Mouse (Mus musculus) forebrain, embryonic 15.5 days (tissue): Measurements from ENCODE around the gene Prkcd. TPM values are rescaled to one million over a fixed set of nuclear protein-coding genes. Genes with fewer than 3 reads are reported as not detected.

Experiments used
- ATAC-seq: fragments of 200-750 bp; cut with Nextera tagmentation; replicated peaks from 2 replicates; pipeline ENCODE4 v1.8.0; 2017; ENCODE audit warnings: mild to moderate bottlenecking, moderate TSS enrichment, moderate library complexity
- H3K27ac ChIP-seq: fragments of 300-500 bp; sonication (generic); replicated peaks from 2 replicates; pipeline ENCODE4 v1.5.1; 2015; ENCODE audit warnings: mild to moderate bottlenecking, inconsistent platforms
- H3K27me3 ChIP-seq: fragments of 300-500 bp; sonication (generic); 2 replicates; pipeline ENCODE4 v1.6.1; 2015; ENCODE audit warnings: inconsistent platforms
- H3K36me3 ChIP-seq: fragments of 300-500 bp; sonication (generic); 2 replicates; pipeline ENCODE4 v1.6.1; 2015; ENCODE audit warnings: mild to moderate bottlenecking, inconsistent platforms
- H3K4me1 ChIP-seq: fragments of 300-500 bp; sonication (generic); 2 replicates; pipeline ENCODE4 v1.6.1; 2015; ENCODE audit warnings: inconsistent platforms
- H3K4me2 ChIP-seq: fragments of 300-500 bp; sonication (generic); replicated peaks from 2 replicates; pipeline ENCODE4 v1.6.1; 2015; ENCODE audit warnings: mild to moderate bottlenecking, inconsistent platforms
- H3K4me3 ChIP-seq: fragments of 300-500 bp; sonication (generic); 2 replicates; pipeline ENCODE4 v1.5.1; 2015; ENCODE audit warnings: mild to moderate bottlenecking, inconsistent platforms
- H3K9ac ChIP-seq: fragments of 300-500 bp; sonication (generic); replicated peaks from 2 replicates; pipeline ENCODE4 v1.6.1; 2015; ENCODE audit warnings: mild to moderate bottlenecking, inconsistent platforms
- H3K9me3 ChIP-seq: fragments of 300-500 bp; sonication (generic); 2 replicates; pipeline ENCODE4 v1.6.1; 2016; ENCODE audit warnings: inconsistent platforms
- WGBS: fragments of 180-500 bp; shearing (Covaris S2); methylation state at CpG from one replicate; pipeline ENCODE4 v1.1.7; 2015; ENCODE audit warnings: mixed read lengths; 5-methylcytosine and 5-hydroxymethylcytosine counted together
- polyA plus RNA-seq: library from polyadenylated mRNA; unstranded; fragments of >200 nt; fragmentation: Nextera tagmentation; extraction: Ambion mirVana; gene quantifications from 2 replicates; pipeline ENCODE4 v1.2.1, GENCODE M21; 2015

The Prkcd gene
- polyA plus RNA-seq, 1 experiment from 2014 or later = 32.3 TPM

DNA sequence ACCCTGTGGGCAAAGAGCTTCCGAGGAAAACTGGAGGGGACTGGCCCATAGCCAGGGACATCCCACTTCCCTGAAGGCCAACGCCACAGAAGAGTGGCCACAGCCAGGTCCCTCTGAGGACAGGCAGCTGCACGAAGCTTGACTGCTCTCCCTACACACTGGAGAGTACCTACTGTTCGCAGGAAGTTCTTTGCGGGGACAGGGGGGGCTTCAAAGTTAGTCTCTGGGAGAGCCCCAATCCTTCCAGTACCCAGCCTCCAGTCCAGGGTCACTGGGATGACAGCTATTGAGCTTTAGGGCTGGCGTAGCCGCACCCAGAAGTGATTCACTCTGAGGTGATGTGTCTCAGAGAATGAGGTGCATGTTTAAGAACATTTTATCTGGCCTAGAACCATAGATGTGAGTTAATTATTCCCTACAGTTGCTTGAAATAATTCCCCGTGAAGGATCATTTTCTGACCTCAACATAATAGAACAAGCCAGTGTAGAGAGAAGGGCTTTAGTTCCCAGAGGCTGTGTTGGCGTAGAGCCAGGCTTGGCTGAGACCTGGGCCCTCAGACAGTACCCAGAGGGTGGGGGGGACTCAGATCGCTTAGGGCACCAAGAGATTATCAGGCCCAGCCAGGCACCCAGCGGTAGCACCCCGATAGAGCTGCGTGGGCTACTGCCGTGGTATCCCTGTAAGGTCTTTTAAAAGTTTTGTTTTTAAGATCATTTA is 64.4 kb downstream of the Prkcd start:
- Histone ChIP-seq H3K9ac (no peak overlapping the region), H3K9me3 (no peaks in the 10 kb centered on the region), H3K4me2 (no peak overlapping the region), H3K27me3 (no peaks in the 10 kb centered on the region), H3K27ac (peak overlapping the region; percentile 57), H3K4me3 (no peak overlapping the region), H3K4me1 (peaks cover 13% of the 10 kb centered on the region), H3K36me3 (peaks cover 51% of the 10 kb centered on the region)
- peak; percentile 70 for ATAC-seq
- 32% methylated on average over 14 of the region's 14 CpGs for WGBS

GRCm38 (mm10) chr14:30560803-30561389 is 65.1 kb downstream of the Prkcd start:
- H3K4me1 ChIP-seq = peaks cover 13% of the 10 kb centered on the region
- peak overlapping the region; percentile 57 for H3K27ac ChIP-seq
- no peak overlapping the region for H3K4me3 ChIP-seq
- H3K27me3 ChIP-seq = no peaks in the 10 kb centered on the region
- no peak overlapping the region for H3K4me2 ChIP-seq
- no peak overlapping the region for H3K9ac ChIP-seq
- WGBS = 86% methylated on average over 13 of the region's 13 CpGs
- H3K36me3 ChIP-seq = peaks cover 44% of the 10 kb centered on the region
- peak; percentile 15; the same call in 1 of the 2 replicates for ATAC-seq
- no peaks in the 10 kb centered on the region for H3K9me3 ChIP-seq

- peaks cover 13% of the 10 kb centered on the region for H3K4me1 ChIP-seq
- H3K9me3 ChIP-seq = no peaks in the 10 kb centered on the region
- no peak overlapping the region for H3K27ac ChIP-seq
- no peak overlapping the region for H3K9ac ChIP-seq
- 77% methylated on average over 17 of the region's 17 CpGs for WGBS
- H3K27me3 ChIP-seq = no peaks in the 10 kb centered on the region
- no peak overlapping the region for H3K4me3 ChIP-seq
- H3K4me2 ChIP-seq = no peak overlapping the region
- ATAC-seq = no peak
- H3K36me3 ChIP-seq = peaks cover 33% of the 10 kb centered on the region
Observed at GRCm38 (mm10) chr14:30559321-30559850, 66.6 kb downstream of the Prkcd start.

DNA sequence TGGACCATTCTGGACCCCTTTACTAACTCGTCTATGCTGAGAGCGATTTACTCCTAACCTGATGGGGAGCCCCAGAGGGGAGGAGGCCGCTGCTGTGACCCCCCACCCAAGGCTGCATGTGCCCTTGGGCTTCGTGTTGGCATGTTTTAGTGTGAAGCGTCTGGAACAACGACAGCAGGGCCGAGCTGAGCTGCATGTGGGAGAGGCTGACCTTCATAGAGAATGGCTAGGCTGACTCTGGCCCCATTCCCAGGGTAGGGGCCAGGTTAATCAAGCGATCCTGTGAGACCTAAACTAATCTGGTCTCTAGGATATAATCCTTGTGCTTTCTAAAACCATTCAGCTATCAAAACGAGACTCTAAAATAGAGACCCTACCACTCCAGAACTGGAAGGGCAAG is 68.3 kb downstream of the Prkcd start:
- Histone ChIP-seq H3K9ac (no peak overlapping the region), H3K27me3 (no peaks in the 10 kb centered on the region), H3K27ac (no peak overlapping the region), H3K4me1 (peaks cover 16% of the 10 kb centered on the region), H3K9me3 (no peaks in the 10 kb centered on the region), H3K4me3 (no peak overlapping the region), H3K36me3 (peaks cover 33% of the 10 kb centered on the region), H3K4me2 (no peak overlapping the region)
- WGBS = 75% methylated on average over 9 of the region's 9 CpGs
- ATAC-seq = no peak

DNA sequence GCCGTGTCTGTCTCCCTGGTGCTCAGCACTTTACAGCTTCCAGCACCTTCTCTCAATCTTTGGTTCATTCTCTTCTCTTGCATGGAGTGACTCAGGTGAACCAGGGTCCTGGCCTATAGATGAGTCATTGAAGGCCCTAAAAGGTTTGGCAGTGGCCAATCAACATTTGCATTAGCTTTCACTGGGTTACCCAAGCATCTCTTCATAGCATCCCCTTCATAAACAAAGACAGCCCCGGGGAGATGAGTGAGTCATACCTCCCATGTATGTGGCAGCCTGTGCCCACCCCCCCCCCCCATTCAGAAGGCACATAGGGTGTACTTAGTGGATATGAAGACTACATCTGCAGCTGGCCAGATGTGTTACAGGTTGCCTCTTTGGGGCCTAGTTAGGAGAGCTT is 69.4 kb downstream of the Prkcd start:
- no peak overlapping the region for H3K27ac ChIP-seq
- H3K9me3 ChIP-seq = no peaks in the 10 kb centered on the region
- H3K9ac ChIP-seq = no peak overlapping the region
- no peak for ATAC-seq
- H3K27me3 ChIP-seq = no peaks in the 10 kb centered on the region
- peaks cover 14% of the 10 kb centered on the region for H3K4me1 ChIP-seq
- no peak overlapping the region for H3K4me2 ChIP-seq
- 89% methylated on average over 2 of the region's 2 CpGs for WGBS
- peaks cover 30% of the 10 kb centered on the region for H3K36me3 ChIP-seq
- no peak overlapping the region for H3K4me3 ChIP-seq

- H3K9ac ChIP-seq = no peak overlapping the region
- H3K27me3 ChIP-seq = no peaks in the 10 kb centered on the region
- no peaks in the 10 kb centered on the region for H3K9me3 ChIP-seq
- no peak overlapping the region for H3K4me2 ChIP-seq
- H3K4me3 ChIP-seq = no peak overlapping the region
- H3K36me3 ChIP-seq = 0 out of 2 replicates have a peak, but pooled peaks cover 3% of the 10 kb centered on the region
- no peak for ATAC-seq
- H3K27ac ChIP-seq = no peak overlapping the region
- WGBS = 75% methylated on average over 4 of the region's 4 CpGs
- H3K4me1 ChIP-seq = peaks cover 25% of the 10 kb centered on the region
Observed at GRCm38 (mm10) chr14:30553185-30553584, 72.8 kb downstream of the Prkcd start.

DNA sequence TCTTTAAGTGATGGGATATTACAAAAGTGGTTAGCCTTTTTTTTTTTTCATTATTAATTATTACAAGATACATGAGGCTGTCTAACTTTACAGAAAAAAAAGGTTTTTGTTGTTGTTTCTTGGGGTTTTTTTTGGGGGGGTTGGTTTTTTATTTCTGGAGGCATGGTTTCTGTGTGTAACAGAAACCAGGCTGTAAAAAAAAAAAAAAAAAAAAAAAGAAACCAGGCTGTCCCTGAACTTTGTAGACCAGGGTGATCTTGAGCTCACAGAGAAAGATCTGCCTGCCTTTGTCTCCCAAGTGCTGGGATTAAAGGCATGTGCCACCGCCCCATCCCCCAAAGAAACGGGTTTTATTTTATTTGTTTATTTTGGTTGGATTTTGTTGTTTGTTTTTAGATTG is 74.0 kb downstream of the Prkcd start:
- no peak overlapping the region; the same call in 1 of the 2 replicates for H3K4me2 ChIP-seq

GRCm38 (mm10) chr14:30551509-30551908 is 74.5 kb downstream of the Prkcd start:
- Histone ChIP-seq H3K36me3 (0 out of 2 replicates have a peak, but pooled peaks cover 3% of the 10 kb centered on the region), H3K4me1 (peaks cover 29% of the 10 kb centered on the region), H3K27ac (no peak overlapping the region), H3K27me3 (no peaks in the 10 kb centered on the region), H3K9ac (0 out of 2 replicates have a peak overlapping the region, but pooled peaks have one; percentile 19), H3K9me3 (no peaks in the 10 kb centered on the region), H3K4me3 (peak overlapping the region; percentile 78), H3K4me2 (peak overlapping the region; percentile 67)
- WGBS = 35% methylated on average over 5 of the region's 5 CpGs
- no peak for ATAC-seq

More for the DNA sequence above, 74.0 kb downstream of the Prkcd start:
- H3K27ac ChIP-seq = no peak overlapping the region
- H3K27me3 ChIP-seq = no peaks in the 10 kb centered on the region
- H3K4me1 ChIP-seq = peaks cover 29% of the 10 kb centered on the region
- H3K9me3 ChIP-seq = no peaks in the 10 kb centered on the region
- 0 out of 2 replicates have a peak, but pooled peaks cover 3% of the 10 kb centered on the region for H3K36me3 ChIP-seq
- no peak for ATAC-seq
- no peak overlapping the region for H3K4me3 ChIP-seq
- WGBS = 94% methylated on average over 2 of the region's 2 CpGs
- no peak overlapping the region for H3K9ac ChIP-seq

- H3K27me3 ChIP-seq = no peaks in the 10 kb centered on the region
- H3K4me1 ChIP-seq = peaks cover 29% of the 10 kb centered on the region
- peak overlapping the region; percentile 89 for H3K27ac ChIP-seq
- H3K4me2 ChIP-seq = peak overlapping the region; percentile 67
- peak overlapping the region; percentile 78 for H3K4me3 ChIP-seq
- 0 out of 2 replicates have a peak, but pooled peaks cover 3% of the 10 kb centered on the region for H3K36me3 ChIP-seq
- H3K9me3 ChIP-seq = no peaks in the 10 kb centered on the region
- peak overlapping the region; percentile 80 for H3K9ac ChIP-seq
- ATAC-seq = no peak
- 24% methylated on average over 8 of the region's 8 CpGs for WGBS
Observed at GRCm38 (mm10) chr14:30550232-30551070, 75.6 kb downstream of the Prkcd start.

GRCm38 (mm10) chr14:30549777-30550149 is 76.2 kb downstream of the Prkcd start:
- Histone ChIP-seq H3K4me3 (peak overlapping the region; percentile 78), H3K9ac (peak overlapping the region; percentile 80), H3K4me2 (peak overlapping the region; percentile 67), H3K9me3 (no peaks in the 10 kb centered on the region), H3K4me1 (peaks cover 29% of the 10 kb centered on the region), H3K36me3 (0 out of 2 replicates have a peak, but pooled peaks cover 3% of the 10 kb centered on the region), H3K27ac (peak overlapping the region; percentile 89), H3K27me3 (no peaks in the 10 kb centered on the region)
- ATAC-seq = peak; percentile 35
- WGBS = under 1% methylated on average over 10 of the region's 10 CpGs

DNA sequence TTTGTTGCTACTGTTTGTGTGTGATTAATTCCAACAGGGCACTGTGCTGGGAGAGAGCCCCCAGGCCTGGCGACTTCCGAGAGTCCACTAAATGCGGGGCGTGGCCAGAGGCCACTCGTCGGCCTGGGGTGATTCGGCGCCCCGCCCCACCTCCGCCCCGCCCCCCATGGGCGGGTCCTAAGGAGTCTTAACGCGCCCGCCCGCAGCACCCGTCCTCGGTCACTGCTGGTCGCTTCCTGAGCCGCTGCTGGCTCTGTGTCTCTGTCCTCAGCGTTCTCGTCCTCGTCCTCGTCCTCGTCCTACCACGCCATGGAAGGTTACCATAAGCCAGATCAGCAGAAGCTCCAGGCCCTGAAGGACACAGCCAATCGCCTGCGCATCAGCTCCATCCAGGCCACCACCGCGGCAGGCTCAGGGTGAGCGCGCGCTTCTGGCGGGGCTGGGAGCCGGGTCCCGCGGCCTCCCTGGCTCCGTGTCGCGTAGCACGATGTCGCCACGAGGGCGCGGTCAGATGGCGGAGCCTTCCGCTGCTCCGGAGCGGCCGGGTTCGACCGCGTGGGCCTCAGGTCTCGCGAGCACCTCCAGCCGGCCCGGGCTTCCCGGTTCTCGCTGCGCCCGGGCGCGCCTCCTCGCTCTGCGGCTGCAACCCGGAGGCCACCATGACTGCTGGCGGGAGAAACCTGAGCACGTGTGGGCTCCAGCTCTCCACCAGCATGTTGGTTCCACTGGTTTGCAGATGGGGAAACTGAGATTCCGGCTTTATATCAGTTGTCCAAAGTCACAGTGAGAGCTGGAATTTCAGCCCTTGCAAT is 76.8 kb downstream of the Prkcd start:
- H3K27me3 ChIP-seq = no peaks in the 10 kb centered on the region
- peak overlapping the region; percentile 80 for H3K9ac ChIP-seq
- peak; percentile 92 for ATAC-seq
- WGBS = under 1% methylated on average over 69 of the region's 69 CpGs
- H3K36me3 ChIP-seq = no peaks in the 10 kb centered on the region
- no peaks in the 10 kb centered on the region for H3K9me3 ChIP-seq
- H3K4me1 ChIP-seq = peaks cover 27% of the 10 kb centered on the region
- H3K4me3 ChIP-seq = peak overlapping the region; percentile 78
- H3K27ac ChIP-seq = peak overlapping the region; percentile 89
- H3K4me2 ChIP-seq = peak overlapping the region; percentile 67
